Mouse (Mus musculus) myocyte (in vitro differentiated cells): ENCODE measurements around the gene Larp6.

Experiments
- CEBPB ChIP-seq: IDR thresholded peaks from 2 replicates; pipeline ENCODE4 v1.6.1; 2011; ENCODE audit warnings: mild to moderate bottlenecking, moderate library complexity; ENCODE audit not compliant: poor library complexity, insufficient read depth, severe bottlenecking
- E2F4 ChIP-seq: IDR thresholded peaks from one replicate; pipeline ENCODE4 v1.6.1; 2011; ENCODE audit warnings: mild to moderate bottlenecking, control low read depth, moderate library complexity; ENCODE audit not compliant: insufficient read depth
- MAX ChIP-seq: IDR thresholded peaks from one replicate; pipeline ENCODE4 v1.6.1; 2011; ENCODE audit warnings: low read depth, mild to moderate bottlenecking, control low read depth
- POLR2A ChIP-seq: IDR thresholded peaks from one replicate; pipeline ENCODE4 v1.6.1; 2011; ENCODE audit warnings: low read depth, mild to moderate bottlenecking, control low read depth, moderate library complexity; ENCODE audit not compliant: insufficient read length
- SRF ChIP-seq: IDR thresholded peaks from one replicate; pipeline ENCODE4 v1.6.1; 2011; ENCODE audit warnings: low read depth; ENCODE audit not compliant: control insufficient read depth, insufficient read length
- TCF12 ChIP-seq: IDR thresholded peaks from one replicate; pipeline ENCODE4 v1.6.1; 2011; ENCODE audit warnings: mild to moderate bottlenecking, control low read depth; ENCODE audit not compliant: poor library complexity, insufficient read depth, severe bottlenecking
- USF1 ChIP-seq: IDR thresholded peaks from one replicate; pipeline ENCODE4 v1.6.1; 2011; ENCODE audit warnings: low read depth, mild to moderate bottlenecking, control low read depth, moderate library complexity

DNA sequence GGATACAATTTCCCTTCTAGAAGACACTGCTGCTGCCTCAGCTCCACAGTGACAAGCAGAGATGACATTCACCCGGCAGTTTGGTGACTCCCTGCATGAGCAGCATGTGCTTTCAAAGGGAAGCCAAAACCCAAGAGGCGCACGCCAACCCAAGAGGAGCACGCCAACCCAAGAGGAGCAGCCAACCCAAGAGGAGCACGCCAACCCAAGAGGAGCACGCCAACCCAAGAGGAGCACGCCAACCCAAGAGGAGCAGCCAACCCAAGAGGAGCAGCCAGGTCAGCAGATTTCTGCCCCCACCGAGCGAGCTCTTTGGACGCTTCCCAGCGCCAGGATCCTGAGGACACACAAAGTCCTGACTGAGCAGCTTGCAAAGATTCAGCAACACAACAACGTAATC, 48.4 kb upstream of the Larp6 start:
- no peak for TF ChIP-seq POLR2A
- TF ChIP-seq MAX, result no peak
- TF ChIP-seq CEBPB, result no peak
- no peak for TF ChIP-seq SRF
- no peak for TF ChIP-seq USF1
- TF ChIP-seq TCF12, result no peak
- no peak for TF ChIP-seq E2F4
